Mouse (Mus musculus): Measurements from ENCODE around the gene Gm1673.

DNA sequence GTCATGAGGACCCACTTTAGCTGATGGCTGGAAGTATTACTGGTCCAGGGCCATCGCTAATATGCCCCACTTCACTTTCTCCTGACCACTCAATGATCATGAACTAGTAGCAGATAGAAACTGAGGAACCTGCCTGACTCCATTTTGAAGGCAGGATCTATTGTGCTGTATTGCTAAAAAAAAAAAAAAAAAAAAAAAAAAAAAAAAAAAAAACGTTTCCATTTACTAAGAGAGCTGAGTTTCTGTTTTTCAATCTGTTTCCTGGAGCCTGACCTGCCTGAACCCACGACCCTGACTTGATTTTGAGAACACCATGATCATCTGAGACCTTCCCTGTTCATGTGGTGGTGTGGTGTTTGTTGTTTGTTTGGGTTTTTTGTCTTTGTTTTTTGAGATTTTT lies 7.0 kb upstream of the Gm1673 start:
- TF ChIP-seq CTCF (IDR thresholded peaks at IDR 0.05; ENCODE audit: control insufficient read depth, insufficient read depth, insufficient read length) (no peak), FOSL1 (IDR thresholded peaks at IDR 0.05; ENCODE audit: insufficient read depth, low read length, poor library complexity, severe bottlenecking) (no peak), MAX (IDR thresholded peaks at IDR 0.05) (no peak), CEBPB (IDR thresholded peaks at IDR 0.05; ENCODE audit: low read depth) (no peak), USF1 (IDR thresholded peaks at IDR 0.05; ENCODE audit: low read depth) (no peak), MYOD1 (IDR thresholded peaks at IDR 0.05; ENCODE audit: control insufficient read depth, insufficient read length, low read depth) (no peak), MYOG (IDR thresholded peaks at IDR 0.05; ENCODE audit: control insufficient read depth, extremely low read depth, insufficient read length) (no peak)

Data from C2C12 (cell line).